Mouse (Mus musculus) cerebellum, adult 2 months (tissue): ENCODE measurements around the gene Lrp11.
"Not testable (repeated sequence)": the region's sequence is repeated elsewhere in the genome, so short reads cannot be mapped to it uniquely, and the experiment has no call there.

Source experiments
- CTCF ChIP-seq: fragments of 200-500 bp; IDR thresholded peaks from 2 replicates; pipeline ENCODE4 v1.5.1; 2011; ENCODE audit warnings: low read depth, mild to moderate bottlenecking, control low read depth, low read length, moderate library complexity, borderline replicate concordance; ENCODE audit not compliant: insufficient read depth
- POLR2A ChIP-seq: fragments of 200-500 bp; IDR thresholded peaks from 2 replicates; pipeline ENCODE4 v1.6.1; 2011; ENCODE audit warnings: low read length, control low read depth, borderline replicate concordance; ENCODE audit not compliant: insufficient read depth

DNA sequence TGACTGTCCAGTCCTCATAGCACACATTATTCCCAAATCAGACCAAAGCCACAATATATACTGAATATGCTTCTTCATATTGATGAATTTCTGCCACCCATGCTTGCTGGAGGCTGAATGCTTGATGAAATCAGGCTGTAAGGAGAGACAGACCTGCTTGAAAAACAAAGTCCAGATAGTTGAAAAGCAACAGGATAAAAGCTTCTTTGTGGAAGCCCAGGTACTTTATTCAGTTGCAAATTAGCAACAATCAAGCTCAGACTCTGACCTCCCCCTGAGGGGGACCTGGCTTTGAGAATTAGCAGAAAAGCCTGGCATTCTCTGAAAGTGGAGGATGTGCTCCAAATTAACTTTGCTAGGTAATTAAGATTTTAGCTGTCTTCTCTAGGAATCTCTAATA is 22.6 kb downstream of the Lrp11 start:
- TF ChIP-seq CTCF, POLR2A: not testable (repeated sequence)
